Mouse (Mus musculus): ENCODE data around the gene Il25. TPM values are rescaled to one million over a fixed set of nuclear protein-coding genes. Genes with fewer than 3 reads are reported as not detected.

Gene Il25
- total RNA-seq, 2 experiments from 2014 or later, result not detected

DNA sequence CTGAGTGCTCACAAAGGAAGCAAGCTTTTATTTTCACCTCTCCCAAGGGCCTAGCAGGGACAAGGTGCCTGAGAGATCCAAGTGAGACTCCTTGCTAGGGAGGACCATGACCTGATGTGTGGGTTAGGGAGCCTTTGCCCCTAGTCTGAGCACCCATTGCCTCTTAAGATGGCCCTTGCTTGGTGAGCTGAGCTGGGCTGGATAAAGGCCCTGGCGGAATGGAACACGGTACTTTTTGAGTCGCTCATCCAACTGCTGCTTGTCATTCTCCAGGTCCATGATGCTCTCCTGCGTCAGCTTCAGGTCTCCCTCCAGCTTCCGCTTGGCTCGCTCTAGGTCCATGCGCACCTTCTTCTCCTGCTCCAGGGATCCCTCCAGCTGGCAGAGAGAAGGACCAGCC lies 49.4 kb downstream of the Il25 start:
- ATAC-seq (ENCODE audit: poor library complexity, severe bottlenecking), result no peak

Other genes with a start within 250 kb of the Il25 start
- 57.9 and 59.1 TPM in 2 replicates for gene 1700123O20Rik, start 246.5 kb upstream of the Il25 start, total RNA-seq (2015)
- gene 1700123O20Rik, start 246.5 kb upstream of the Il25 start, total RNA-seq (2017), result 34.3 and 34.8 TPM in 2 replicates
- gene Acin1, start 245.8 kb upstream of the Il25 start, total RNA-seq (2015), result 99.7 and 131 TPM in 2 replicates
- gene Acin1, start 245.8 kb upstream of the Il25 start, total RNA-seq (2017), result 173 and 223 TPM in 2 replicates
- gene Gm29776, start 233.9 kb upstream of the Il25 start, total RNA-seq (2015), result 0.25 and 0.46 TPM in 2 replicates
- gene Gm29776, start 233.9 kb upstream of the Il25 start, total RNA-seq (2017), result not detected in 2 replicates
- 24.4 and 26.0 TPM in 2 replicates for gene Cebpe, start 220.5 kb upstream of the Il25 start, total RNA-seq (2015)
- 41.9 and 52.8 TPM in 2 replicates for gene Cebpe, start 220.5 kb upstream of the Il25 start, total RNA-seq (2017)
- gene Slc7a8, start 150.7 kb upstream of the Il25 start, total RNA-seq (2015), result 9.1 and 14.3 TPM in 2 replicates
- 1.3 and 2.8 TPM in 2 replicates for gene Slc7a8, start 150.7 kb upstream of the Il25 start, total RNA-seq (2017)
- gene Rnf212b, start 118.6 kb upstream of the Il25 start, total RNA-seq (2015), result not detected in 2 replicates
- gene Rnf212b, start 118.6 kb upstream of the Il25 start, total RNA-seq (2017), result not detected in 2 replicates
- 6.3 and 6.8 TPM in 2 replicates for gene Homez, start 61.7 kb upstream of the Il25 start, total RNA-seq (2015)
- 4.6 and 13.3 TPM in 2 replicates for gene Homez, start 61.7 kb upstream of the Il25 start, total RNA-seq (2017)
- gene Ppp1r3e, start 55.1 kb upstream of the Il25 start, total RNA-seq (2015), result 9.8 and 11.9 TPM in 2 replicates
- gene Ppp1r3e, start 55.1 kb upstream of the Il25 start, total RNA-seq (2017), result 0.22 and 1.8 TPM in 2 replicates
- 2.1 and 3.0 TPM in 2 replicates for gene Bcl2l2, start 49.3 kb upstream of the Il25 start, total RNA-seq (2015)
- gene Bcl2l2, start 49.3 kb upstream of the Il25 start, total RNA-seq (2017), result 4.4 and 6.2 TPM in 2 replicates
- not detected in 2 replicates for gene Gm20521, start 49.3 kb upstream of the Il25 start, total RNA-seq (2015)
- not detected in 2 replicates for gene Gm20521, start 49.3 kb upstream of the Il25 start, total RNA-seq (2017)
- 48.9 and 67.2 TPM in 2 replicates for gene Pabpn1, start 40.2 kb upstream of the Il25 start, total RNA-seq (2015)
- 153 and 165 TPM in 2 replicates for gene Pabpn1, start 40.2 kb upstream of the Il25 start, total RNA-seq (2017)
- 0.11 and 0.56 TPM in 2 replicates for gene Slc22a17, start 19.6 kb upstream of the Il25 start, total RNA-seq (2015)
- gene Slc22a17, start 19.6 kb upstream of the Il25 start, total RNA-seq (2017), result 0.73 TPM in 1 of 2 replicates, not detected in the other
- not detected in 2 replicates for gene Efs, start 6.6 kb upstream of the Il25 start, total RNA-seq (2015)
- not detected in 2 replicates for gene Efs, start 6.6 kb upstream of the Il25 start, total RNA-seq (2017)
- not detected in 2 replicates for gene Cmtm5, start 3.6 kb downstream of the Il25 start, total RNA-seq (2015)
- not detected in 2 replicates for gene Cmtm5, start 3.6 kb downstream of the Il25 start, total RNA-seq (2017)
- not detected in 2 replicates for gene Myh6, start 34.2 kb downstream of the Il25 start, total RNA-seq (2015)
- gene Myh6, start 34.2 kb downstream of the Il25 start, total RNA-seq (2017), result not detected in 2 replicates
- not detected in 2 replicates for gene Gm17428, start 44.2 kb downstream of the Il25 start, total RNA-seq (2015)
- not detected in 2 replicates for gene Gm17428, start 44.2 kb downstream of the Il25 start, total RNA-seq (2017)
- gene Myh7, start 61.9 kb downstream of the Il25 start, total RNA-seq (2015), result not detected in 2 replicates
- not detected in 2 replicates for gene Myh7, start 61.9 kb downstream of the Il25 start, total RNA-seq (2017)
- 56.1 and 56.9 TPM in 2 replicates for gene Ngdn, start 82.8 kb downstream of the Il25 start, total RNA-seq (2015)
- 32.9 and 52.7 TPM in 2 replicates for gene Ngdn, start 82.8 kb downstream of the Il25 start, total RNA-seq (2017)
- gene Zfhx2, start 159.6 kb downstream of the Il25 start, total RNA-seq (2015), result 2.0 and 2.1 TPM in 2 replicates
- gene Zfhx2, start 159.6 kb downstream of the Il25 start, total RNA-seq (2017), result 1.1 and 1.3 TPM in 2 replicates
- 5.4 and 6.9 TPM in 2 replicates for gene Thtpa, start 162.1 kb downstream of the Il25 start, total RNA-seq (2015)
- 5.9 and 7.2 TPM in 2 replicates for gene Thtpa, start 162.1 kb downstream of the Il25 start, total RNA-seq (2017)
- gene Ap1g2, start 173.9 kb downstream of the Il25 start, total RNA-seq (2015), result 43.2 and 46.7 TPM in 2 replicates
- gene Ap1g2, start 173.9 kb downstream of the Il25 start, total RNA-seq (2017), result 11.8 and 18.3 TPM in 2 replicates
- not detected in 2 replicates for gene Jph4, start 184.2 kb downstream of the Il25 start, total RNA-seq (2015)
- gene Jph4, start 184.2 kb downstream of the Il25 start, total RNA-seq (2017), result not detected in 2 replicates